Mouse (Mus musculus) kidney, embryonic 15.5 days (tissue): ENCODE measurements around the gene Atp5mpl. TPM values are rescaled to one million over a fixed set of nuclear protein-coding genes. Genes with fewer than 3 reads are reported as not detected.
"Not testable (repeated sequence)": the region's sequence is repeated elsewhere in the genome, so short reads cannot be mapped to it uniquely, and the experiment has no call there.

Source experiments
- ATAC-seq: fragments of 200-750 bp; cut with Nextera tagmentation; replicated peaks from 2 replicates; pipeline ENCODE4 v1.8.0; 2017; ENCODE audit warnings: moderate TSS enrichment; ENCODE audit not compliant: low FRiP score
- H3K27ac ChIP-seq: fragments of 300-500 bp; sonication (generic); 2 replicates; pipeline ENCODE4 v1.5.1; 2015; ENCODE audit warnings: mild to moderate bottlenecking, inconsistent platforms
- H3K27me3 ChIP-seq: fragments of 300-500 bp; sonication (generic); 2 replicates; pipeline ENCODE4 v1.6.1; 2015; ENCODE audit warnings: inconsistent platforms
- H3K36me3 ChIP-seq: fragments of 300-500 bp; sonication (generic); 2 replicates; pipeline ENCODE4 v1.6.1; 2015; ENCODE audit warnings: inconsistent platforms
- H3K4me1 ChIP-seq: fragments of 300-500 bp; sonication (generic); 2 replicates; pipeline ENCODE4 v1.6.1; 2015; ENCODE audit warnings: inconsistent platforms
- H3K4me2 ChIP-seq: fragments of 300-500 bp; sonication (generic); 2 replicates; pipeline ENCODE4 v1.6.1; 2015; ENCODE audit warnings: moderate library complexity, mild to moderate bottlenecking, inconsistent platforms
- H3K4me3 ChIP-seq: fragments of 300-500 bp; sonication (generic); replicated peaks from 2 replicates; pipeline ENCODE4 v1.5.1; 2015; ENCODE audit warnings: mild to moderate bottlenecking, inconsistent platforms
- H3K9ac ChIP-seq: fragments of 300-500 bp; sonication (generic); 2 replicates; pipeline ENCODE4 v1.6.1; 2015; ENCODE audit warnings: mild to moderate bottlenecking, inconsistent platforms
- H3K9me3 ChIP-seq: fragments of 300-500 bp; sonication (generic); replicated peaks from 2 replicates; pipeline ENCODE4 v1.6.1; 2016; ENCODE audit warnings: inconsistent platforms
- WGBS: fragments of 180-500 bp; shearing (Covaris S2); methylation state at CpG from one replicate; pipeline ENCODE4 v1.1.7; 2015; ENCODE audit warnings: mixed read lengths; 5-methylcytosine and 5-hydroxymethylcytosine counted together
- polyA plus RNA-seq: library from polyadenylated mRNA; unstranded; fragments of >200 nt; fragmentation: Nextera tagmentation; extraction: Ambion mirVana; gene quantifications from 2 replicates; pipeline ENCODE4 v1.2.1, GENCODE M21; 2015

The Atp5mpl gene
- polyA plus RNA-seq, 1 experiment from 2014 or later, result 785 TPM

GRCm38 (mm10) chr12:111945765-111946655, 20.8 kb downstream of the Atp5mpl start:
- H3K9me3 ChIP-seq, H3K9ac ChIP-seq, H3K36me3 ChIP-seq, H3K4me3 ChIP-seq, H3K27me3 ChIP-seq, H3K4me2 ChIP-seq: not testable (repeated sequence)
- 71% methylated on average over 13 of the region's 15 CpGs for WGBS
- H3K27ac ChIP-seq, result peak overlapping the region; percentile 93
- H3K4me1 ChIP-seq, result peaks cover 35% of the 10 kb centered on the region
- peak; percentile 73 for ATAC-seq

- H3K27ac ChIP-seq, result peak overlapping the region; percentile 93
- 0 out of 2 replicates have a peak overlapping the region, but pooled peaks have one; percentile 7 for H3K4me2 ChIP-seq
- ATAC-seq, result peak; percentile 15; the same call in 1 of the 2 replicates
- no peak overlapping the region for H3K9ac ChIP-seq
- WGBS, result 25% methylated on average over 8 of the region's 8 CpGs
- H3K4me3 ChIP-seq, result no peak overlapping the region
- no peaks in the 10 kb centered on the region for H3K27me3 ChIP-seq
- no peaks in the 10 kb centered on the region for H3K36me3 ChIP-seq
- H3K9me3 ChIP-seq, result no peaks in the 10 kb centered on the region
- H3K4me1 ChIP-seq, result peaks cover 33% of the 10 kb centered on the region
Observed at GRCm38 (mm10) chr12:111945115-111945514, 21.7 kb downstream of the Atp5mpl start.

- ATAC-seq, result peak; percentile 66
- peak overlapping the region; percentile 41 for H3K4me2 ChIP-seq
- 61% methylated on average over 18 of the region's 20 CpGs for WGBS
- peaks cover 36% of the 10 kb centered on the region for H3K4me1 ChIP-seq
- H3K36me3 ChIP-seq, H3K27me3 ChIP-seq, H3K9me3 ChIP-seq: not testable (repeated sequence)
- H3K27ac ChIP-seq, result peak overlapping the region; percentile 93
- 0 out of 2 replicates have a peak overlapping the region, but pooled peaks have one; percentile 2 for H3K9ac ChIP-seq
- H3K4me3 ChIP-seq, result 0 out of 2 replicates have a peak overlapping the region, but pooled peaks have one; percentile 6
Observed at GRCm38 (mm10) chr12:111944065-111944987, 22.5 kb downstream of the Atp5mpl start.

- H3K4me3 ChIP-seq, result 0 out of 2 replicates have a peak overlapping the region, but pooled peaks have one; percentile 6
- no peaks in the 10 kb centered on the region for H3K27me3 ChIP-seq
- no peaks in the 10 kb centered on the region for H3K36me3 ChIP-seq
- no peak for ATAC-seq
- 71% methylated on average over 10 of the region's 10 CpGs for WGBS
- no peak overlapping the region for H3K9ac ChIP-seq
- H3K4me2 ChIP-seq, result peak overlapping the region; percentile 41
- no peaks in the 10 kb centered on the region for H3K9me3 ChIP-seq
- peaks cover 44% of the 10 kb centered on the region for H3K4me1 ChIP-seq
- peak overlapping the region; percentile 77 for H3K27ac ChIP-seq
Observed at GRCm38 (mm10) chr12:111943421-111944064, 23.2 kb downstream of the Atp5mpl start.

GRCm38 (mm10) chr12:111938623-111939177, 28.1 kb downstream of the Atp5mpl start:
- Histone ChIP-seq H3K4me3 (no peak overlapping the region), H3K9me3 (no peaks in the 10 kb centered on the region), H3K9ac (no peak overlapping the region), H3K36me3 (no peaks in the 10 kb centered on the region), H3K4me1 (peaks cover 57% of the 10 kb centered on the region), H3K4me2 (no peak overlapping the region), H3K27ac (peak overlapping the region; percentile 89), H3K27me3 (no peaks in the 10 kb centered on the region)
- peak; percentile 54 for ATAC-seq
- WGBS, result 21% methylated on average over 1 of the region's 1 CpGs

- ATAC-seq, result peak; percentile 73
- H3K36me3 ChIP-seq, result no peaks in the 10 kb centered on the region
- 39% methylated on average over 24 of the region's 24 CpGs for WGBS
- no peak overlapping the region for H3K9ac ChIP-seq
- no peak overlapping the region for H3K4me3 ChIP-seq
- H3K4me1 ChIP-seq, result peaks cover 65% of the 10 kb centered on the region
- H3K27me3 ChIP-seq, result no peaks in the 10 kb centered on the region
- peak overlapping the region; percentile 89 for H3K27ac ChIP-seq
- H3K4me2 ChIP-seq, result peak overlapping the region; percentile 38
- H3K9me3 ChIP-seq, result no peaks in the 10 kb centered on the region
Observed at GRCm38 (mm10) chr12:111936706-111937550, 29.8 kb downstream of the Atp5mpl start.

- Histone ChIP-seq H3K4me2 (no peak overlapping the region), H3K36me3 (no peaks in the 10 kb centered on the region), H3K27ac (peak overlapping the region; percentile 76), H3K9me3 (no peaks in the 10 kb centered on the region), H3K27me3 (no peaks in the 10 kb centered on the region), H3K9ac (no peak overlapping the region), H3K4me3 (no peak overlapping the region), H3K4me1 (peaks cover 67% of the 10 kb centered on the region)
- 65% methylated on average over 2 of the region's 2 CpGs for WGBS
- ATAC-seq, result no peak
Observed at GRCm38 (mm10) chr12:111933971-111934370, 32.8 kb downstream of the Atp5mpl start.

- H3K9ac ChIP-seq, result no peak overlapping the region
- H3K4me1 ChIP-seq, result peaks cover 59% of the 10 kb centered on the region
- no peak overlapping the region for H3K4me3 ChIP-seq
- no peak overlapping the region for H3K4me2 ChIP-seq
- peak; percentile 50 for ATAC-seq
- no peaks in the 10 kb centered on the region for H3K27me3 ChIP-seq
- H3K27ac ChIP-seq, result peak overlapping the region; percentile 76
- no peaks in the 10 kb centered on the region for H3K9me3 ChIP-seq
- 39% methylated on average over 11 of the region's 11 CpGs for WGBS
- H3K36me3 ChIP-seq, result no peaks in the 10 kb centered on the region
Observed at GRCm38 (mm10) chr12:111933032-111933704, 33.6 kb downstream of the Atp5mpl start.

- H3K4me1 ChIP-seq, result peaks cover 53% of the 10 kb centered on the region
- no peak for ATAC-seq
- H3K9me3 ChIP-seq, result no peaks in the 10 kb centered on the region
- H3K27me3 ChIP-seq, result no peaks in the 10 kb centered on the region
- peak overlapping the region; percentile 76 for H3K27ac ChIP-seq
- no peak overlapping the region for H3K4me2 ChIP-seq
- WGBS, result 46% methylated on average over 3 of the region's 3 CpGs
- H3K36me3 ChIP-seq, result no peaks in the 10 kb centered on the region
- H3K4me3 ChIP-seq, result no peak overlapping the region
- H3K9ac ChIP-seq, result no peak overlapping the region
Observed at GRCm38 (mm10) chr12:111932513-111932912, 34.3 kb downstream of the Atp5mpl start.

- WGBS, result 75% methylated on average over 9 of the region's 9 CpGs
- no peak overlapping the region for H3K9ac ChIP-seq
- no peak overlapping the region for H3K4me2 ChIP-seq
- H3K36me3 ChIP-seq, result no peaks in the 10 kb centered on the region
- ATAC-seq, result no peak
- H3K27me3 ChIP-seq, result no peaks in the 10 kb centered on the region
- peaks cover 43% of the 10 kb centered on the region for H3K4me1 ChIP-seq
- no peak overlapping the region for H3K4me3 ChIP-seq
- H3K9me3 ChIP-seq, result no peaks in the 10 kb centered on the region
- peak overlapping the region; percentile 48; the same call in 1 of the 2 replicates for H3K27ac ChIP-seq
Observed at GRCm38 (mm10) chr12:111931411-111932025, 35.3 kb downstream of the Atp5mpl start.
